Mouse (Mus musculus): ENCODE measurements at regions not wholly inside any gene's neighbourhood (a gene's known extent, or its start where the extent isn't known, plus 50 kb on each side); places are given as distances from the start of the nearest gene placed in this dataset.

GRCm38 (mm10) chr13:37621319-37622050 lies 156.7 kb upstream of the Rreb1 start:
- no peak for DNase-seq

- DNase-seq: no peak
These were observed 155.7 kb upstream of the Rreb1 start for GRCm38 (mm10) chr13:37622366-37623088.

- DNase-seq: no peak
These were observed 153.5 kb upstream of the Rreb1 start for GRCm38 (mm10) chr13:37624741-37625140.

DNA sequence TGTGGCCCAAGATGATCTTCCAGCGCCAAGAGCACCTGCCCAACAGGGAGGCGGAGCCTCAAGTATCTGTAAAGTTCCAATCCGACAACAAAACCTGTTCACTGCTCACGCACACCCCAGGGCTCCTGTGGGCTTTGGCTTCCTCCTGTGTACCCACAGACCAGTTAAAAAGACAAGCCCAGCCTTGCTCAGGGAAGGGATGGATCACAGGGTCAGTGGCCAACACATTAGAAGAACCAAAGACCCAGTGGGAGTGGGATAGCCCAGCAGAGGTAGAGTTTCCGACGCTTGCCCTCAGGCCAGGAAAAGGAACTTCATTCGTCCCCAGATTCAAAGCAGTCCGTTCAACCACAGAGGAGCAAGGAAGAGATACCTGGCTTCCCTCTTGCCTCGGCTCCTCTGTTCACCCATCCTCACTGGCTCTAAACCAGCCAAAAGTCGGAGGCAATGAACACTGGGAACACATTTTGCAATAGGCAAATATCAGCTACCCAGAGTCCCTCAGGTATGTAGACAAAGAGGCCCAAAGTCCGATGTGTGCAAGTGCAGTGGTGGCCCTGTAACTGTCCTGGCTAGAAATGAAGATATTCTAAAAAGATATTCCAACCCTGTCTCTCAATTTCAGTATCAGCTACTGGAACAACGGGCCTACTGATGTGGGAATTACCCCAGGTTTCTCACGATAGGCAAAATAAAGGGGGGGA lies 152.5 kb upstream of the Rreb1 start:
- no peak for DNase-seq

DNA sequence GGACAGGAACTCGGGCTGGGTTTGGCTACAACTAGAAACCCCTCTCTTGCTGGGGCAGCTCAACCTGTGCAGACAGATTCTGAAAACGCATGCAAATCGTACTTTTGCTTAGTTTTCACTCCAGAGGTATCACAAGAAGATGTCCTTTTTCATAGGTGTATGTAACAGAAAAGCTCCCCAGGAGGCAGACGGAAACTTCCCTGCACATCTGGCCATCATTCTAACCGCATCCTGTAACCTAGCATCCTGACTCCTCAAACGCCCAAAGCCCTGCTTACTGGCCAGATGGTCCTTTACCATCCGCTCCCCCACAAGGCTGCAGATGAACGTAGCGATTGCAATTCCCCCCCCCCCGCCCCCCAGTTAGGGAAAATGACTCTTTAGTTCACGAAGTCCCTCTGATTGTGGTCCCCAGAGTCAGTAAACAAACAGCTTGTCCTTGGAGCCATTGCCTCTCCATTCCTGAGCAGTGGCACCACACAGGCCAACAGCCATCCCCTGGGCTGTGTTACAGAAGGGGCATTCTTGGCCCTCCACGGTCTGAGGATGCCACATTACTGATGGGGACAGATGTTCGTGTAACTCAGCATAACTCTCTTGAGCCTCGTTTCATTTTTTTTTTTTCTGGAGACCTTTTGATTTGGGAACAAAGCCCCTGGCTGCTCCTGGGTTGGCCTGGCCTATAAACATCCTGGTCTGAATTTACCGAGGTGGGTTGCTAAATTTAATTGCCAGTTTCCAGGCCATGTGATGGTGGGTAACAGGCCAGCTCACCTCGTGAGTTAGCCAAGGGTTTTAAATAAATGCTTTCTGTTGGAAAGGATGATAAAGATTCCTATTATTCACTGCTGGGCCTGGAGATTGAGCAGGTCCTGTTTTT lies 149.6 kb upstream of the Rreb1 start:
- no peak for DNase-seq

GRCm38 (mm10) chr13:37629271-37629899 lies 148.8 kb upstream of the Rreb1 start:
- DNase-seq: no peak

- no peak for DNase-seq
These were observed 145.3 kb upstream of the Rreb1 start for GRCm38 (mm10) chr13:37632835-37633440.

- no peak for DNase-seq
These were observed 141.8 kb upstream of the Rreb1 start for GRCm38 (mm10) chr13:37636363-37636762.

GRCm38 (mm10) chr13:37637151-37637550 lies 141.0 kb upstream of the Rreb1 start:
- no peak for DNase-seq

- no peak for DNase-seq
These were observed 140.1 kb upstream of the Rreb1 start for GRCm38 (mm10) chr13:37638071-37638511.

DNA sequence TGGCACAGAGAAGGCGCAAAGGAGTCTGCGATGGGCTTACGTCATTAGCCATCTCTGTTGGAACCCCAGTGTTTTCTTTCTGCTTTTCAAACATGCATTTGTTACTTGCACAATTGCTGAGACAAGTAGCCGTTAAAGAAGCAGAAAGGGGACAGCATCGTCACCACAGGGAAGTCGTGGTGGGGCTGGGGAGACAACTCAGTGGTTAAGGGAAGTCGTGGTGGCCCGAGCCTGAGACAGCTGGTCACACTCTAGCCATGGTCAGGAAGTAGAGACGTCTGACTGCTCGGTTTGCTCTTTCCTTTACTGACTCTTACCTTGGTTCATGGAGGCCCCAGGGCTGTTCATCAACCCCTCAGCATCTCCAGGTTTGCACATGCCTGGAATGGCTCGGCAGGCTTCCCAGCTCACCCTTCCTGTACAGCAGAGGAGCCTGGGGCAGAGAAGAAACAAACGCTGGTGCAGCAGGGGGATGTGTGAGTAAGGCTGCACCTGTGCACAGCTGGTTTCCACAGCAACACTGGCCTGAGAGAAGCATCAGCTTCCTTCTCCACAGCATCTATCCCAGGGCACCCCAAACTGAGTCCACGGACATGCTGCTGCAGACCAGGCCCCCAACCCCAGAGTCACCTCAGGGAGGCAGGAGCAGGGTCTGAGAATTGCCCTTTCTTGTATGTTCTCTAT lies 135.6 kb upstream of the Rreb1 start:
- DNase-seq: no peak

- DNase-seq: no peak
These were observed 133.4 kb upstream of the Rreb1 start for GRCm38 (mm10) chr13:37644751-37645181.

DNA sequence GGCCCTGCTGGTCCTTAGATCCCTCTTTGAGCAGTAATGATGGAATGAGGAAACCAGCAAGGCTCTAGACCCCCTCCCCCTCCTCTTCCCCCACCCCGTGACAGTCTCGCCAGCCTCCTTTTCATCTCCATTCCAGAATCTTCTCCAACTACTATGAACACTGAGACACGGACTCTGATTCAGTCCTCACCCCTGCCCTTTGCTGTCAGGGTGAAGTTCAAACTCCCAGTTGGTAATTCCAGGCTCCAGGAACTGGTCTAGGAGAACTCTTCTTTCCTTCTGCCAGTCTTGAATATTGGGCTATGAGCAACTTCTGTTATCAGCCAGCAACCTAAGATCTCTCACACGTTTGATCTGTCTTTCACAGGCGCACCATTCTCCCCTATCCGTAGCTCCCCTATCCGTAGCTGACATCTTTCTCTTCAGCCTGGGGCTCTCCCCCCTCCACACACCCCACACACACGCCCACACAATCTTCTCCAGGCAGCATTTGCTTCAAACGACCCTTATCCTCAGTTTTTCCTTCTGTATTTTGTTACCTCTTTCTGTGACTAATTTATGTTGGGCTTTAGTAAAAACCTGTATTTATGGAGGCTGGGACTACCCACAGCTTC lies 128.6 kb upstream of the Rreb1 start:
- no peak for DNase-seq

DNA sequence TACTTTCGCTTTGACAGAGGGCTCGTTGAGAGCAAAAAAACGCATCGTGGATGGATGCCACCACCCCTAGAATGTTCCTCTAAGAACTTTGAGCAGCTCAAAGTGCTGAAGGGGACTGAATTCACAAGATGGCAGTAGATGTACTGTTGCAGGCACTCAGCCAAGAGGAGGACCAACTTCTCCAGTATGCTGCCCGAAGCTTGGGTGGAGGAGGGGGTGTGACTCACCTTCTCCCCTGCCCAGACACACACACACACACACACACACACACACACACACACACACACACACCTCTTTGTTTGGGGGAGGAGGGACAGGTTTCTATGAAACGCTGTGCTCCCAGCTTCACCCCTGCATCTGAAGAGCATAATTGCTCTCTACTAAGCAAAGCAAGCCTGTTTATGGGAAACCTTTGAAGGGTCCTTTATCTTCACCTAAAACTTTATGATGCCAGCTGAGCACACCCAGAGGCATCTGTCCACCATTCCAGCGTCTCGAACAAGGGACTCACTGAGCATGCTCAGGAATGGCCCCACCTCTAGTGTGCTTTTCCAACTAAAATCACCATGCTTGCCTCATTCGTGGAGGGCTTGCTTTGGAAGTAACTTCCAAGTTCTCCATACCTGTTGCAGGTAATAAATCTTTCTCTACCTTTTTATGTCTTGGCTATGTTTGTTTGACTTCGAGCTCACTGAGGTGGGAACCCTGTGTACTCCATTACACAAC lies 126.8 kb upstream of the Rreb1 start:
- no peak for DNase-seq

DNA sequence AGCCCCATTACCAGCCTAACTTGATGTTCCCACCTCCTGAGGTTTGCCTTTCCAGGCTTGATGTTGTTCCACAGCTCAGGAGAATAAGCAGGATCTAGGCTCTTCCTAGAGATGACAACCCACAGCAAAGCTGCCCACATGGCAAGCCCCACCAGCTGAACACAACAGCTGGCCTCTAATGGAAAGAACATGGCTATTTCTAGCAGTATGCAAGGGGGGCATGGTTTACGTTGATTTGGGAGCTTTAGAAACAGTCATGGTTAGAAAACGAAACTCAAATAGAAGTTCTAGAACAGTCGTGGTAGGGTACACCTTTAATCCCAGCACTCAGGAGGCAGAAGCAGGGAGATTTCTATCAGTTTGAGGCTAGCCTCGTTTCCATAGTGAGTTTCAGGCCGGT lies 123.5 kb upstream of the Rreb1 start:
- DNase-seq: no peak

GRCm38 (mm10) chr13:37657248-37657647 lies 121.0 kb upstream of the Rreb1 start:
- DNase-seq: no peak

DNA sequence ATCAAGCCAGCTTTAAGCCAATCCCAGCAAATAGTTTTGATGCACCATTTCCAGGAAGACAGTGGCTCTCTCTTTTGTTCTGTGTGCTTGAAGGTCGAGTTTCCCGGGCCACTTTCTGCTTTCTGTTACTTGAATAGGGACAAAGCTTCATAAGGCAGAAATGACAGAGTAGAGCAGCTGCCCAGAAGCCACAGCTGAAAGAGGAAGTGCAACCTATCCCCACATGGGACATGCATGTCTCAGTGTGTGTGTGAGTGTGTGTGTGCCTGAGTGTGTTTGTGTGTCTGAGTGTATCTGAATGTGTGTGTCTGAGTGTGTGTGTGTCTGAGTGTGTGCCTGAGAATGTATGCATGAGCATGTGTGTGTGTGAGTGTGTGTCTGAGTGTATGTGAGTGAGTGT lies 120.2 kb upstream of the Rreb1 start:
- no peak for DNase-seq

GRCm38 (mm10) chr13:37658519-37658918 lies 119.7 kb upstream of the Rreb1 start:
- DNase-seq: no peak

DNA sequence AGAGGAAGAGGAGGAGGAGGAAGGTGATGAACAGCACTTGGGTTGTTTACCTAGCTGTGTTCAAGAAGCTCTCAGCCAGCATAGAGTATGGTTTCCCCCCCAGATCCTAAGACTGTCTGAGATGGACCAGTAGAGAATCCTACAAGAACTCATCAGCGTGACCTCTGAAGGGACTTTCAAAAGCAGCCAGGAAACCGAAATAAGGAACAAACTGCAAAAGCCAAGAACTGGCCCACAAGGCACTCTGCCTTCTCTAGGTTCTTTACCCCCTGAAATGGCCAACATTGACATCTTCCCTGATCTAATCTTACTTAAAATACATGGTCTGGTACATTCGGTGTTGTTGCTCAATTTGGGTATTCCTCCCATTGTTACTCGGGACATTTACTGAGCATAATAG lies 118.1 kb upstream of the Rreb1 start:
- no peak for DNase-seq

GRCm38 (mm10) chr13:37660668-37661067 lies 117.5 kb upstream of the Rreb1 start:
- DNase-seq: no peak
